Mouse (Mus musculus): ENCODE results near the gene Golga3.

Gene Golga3

GRCm38 (mm10) chr5:110231638-110232037 is 55.1 kb downstream of the Golga3 start:
- DNase-seq (ENCODE audit: low spot score in 2 of 2), result no peak

GRCm38 (mm10) chr5:110232346-110232745 is 55.8 kb downstream of the Golga3 start:
- DNase-seq (ENCODE audit: low spot score in 2 of 2), result no peak

- no peak for DNase-seq (ENCODE audit: low spot score in 2 of 2)
Measured at GRCm38 (mm10) chr5:110244091-110244490, 67.6 kb downstream of the Golga3 start.

GRCm38 (mm10) chr5:110266941-110267340 is 90.4 kb downstream of the Golga3 start:
- no peak for DNase-seq (ENCODE audit: low spot score in 2 of 2)

GRCm38 (mm10) chr5:110269141-110270101 is 92.9 kb downstream of the Golga3 start, which contains the start of gene Pgam5:
TSS of gene Pgam5 (minus strand) at chr5:110269913.
- DNase-seq (ENCODE audit: low spot score in 2 of 2), result peak; percentile 92 to 95

- no peak for DNase-seq (ENCODE audit: low spot score in 2 of 2)
Measured at GRCm38 (mm10) chr5:110270242-110270641, 93.7 kb downstream of the Golga3 start.

GRCm38 (mm10) chr5:110274147-110274546 is 97.6 kb downstream of the Golga3 start:
- DNase-seq (ENCODE audit: low spot score in 2 of 2), result no peak

- DNase-seq (ENCODE audit: low spot score in 2 of 2), result no peak
Measured at GRCm38 (mm10) chr5:110274846-110275245, 98.3 kb downstream of the Golga3 start.

All from right cerebral cortex, postnatal 10 days (tissue).